Mouse (Mus musculus): ENCODE results near the gene Rpl18. TPM values are rescaled to one million over a fixed set of nuclear protein-coding genes. Genes with fewer than 3 reads are reported as not detected.
A peak's percentile ranks its signal among the peaks of the same experiment; 100 is the strongest.

The Rpl18 gene
- polyA plus RNA-seq, 1 experiment from 2014 or later = 893 TPM

GRCm38 (mm10) chr7:45721234-45721571, 5.9 kb downstream of the Rpl18 start:
- Histone ChIP-seq H3K36me3 (ENCODE audit: control insufficient read depth, insufficient read depth, low read length) (peaks cover 22% of the 10 kb centered on the region), H3K4me1 (replicated peaks; ENCODE audit: control insufficient read depth, insufficient read depth) (peaks cover 6% of the 10 kb centered on the region; the same call in 1 of the 2 replicates), H3K27ac (replicated peaks) (peak overlapping the region; percentile 78), H3K9ac (ENCODE audit: low read length) (peak overlapping the region; percentile 59), H3K4me3 (ENCODE audit: low read depth, low read length) (peak overlapping the region; percentile 27), H3K9me3 (ENCODE audit: control insufficient read depth, low read length) (no peaks in the 10 kb centered on the region), H3K27me3 (ENCODE audit: control insufficient read depth, insufficient read depth, low read length) (no peaks in the 10 kb centered on the region), H3K4me2 (replicated peaks; ENCODE audit: low read depth) (peak overlapping the region; percentile 35)
- TF ChIP-seq EP300 (optimal IDR thresholded peaks at IDR 0.05) = no peak
- TF ChIP-seq CTCF (IDR thresholded peaks at IDR 0.05; ENCODE audit: low read depth) = no peak
- ATAC-seq (ENCODE audit: low FRiP score, low TSS enrichment) = no peak
- DNase-seq (ENCODE audit: low spot score) = no peak
- 48% methylated on average over 7 of the region's 7 CpGs for WGBS

DNA sequence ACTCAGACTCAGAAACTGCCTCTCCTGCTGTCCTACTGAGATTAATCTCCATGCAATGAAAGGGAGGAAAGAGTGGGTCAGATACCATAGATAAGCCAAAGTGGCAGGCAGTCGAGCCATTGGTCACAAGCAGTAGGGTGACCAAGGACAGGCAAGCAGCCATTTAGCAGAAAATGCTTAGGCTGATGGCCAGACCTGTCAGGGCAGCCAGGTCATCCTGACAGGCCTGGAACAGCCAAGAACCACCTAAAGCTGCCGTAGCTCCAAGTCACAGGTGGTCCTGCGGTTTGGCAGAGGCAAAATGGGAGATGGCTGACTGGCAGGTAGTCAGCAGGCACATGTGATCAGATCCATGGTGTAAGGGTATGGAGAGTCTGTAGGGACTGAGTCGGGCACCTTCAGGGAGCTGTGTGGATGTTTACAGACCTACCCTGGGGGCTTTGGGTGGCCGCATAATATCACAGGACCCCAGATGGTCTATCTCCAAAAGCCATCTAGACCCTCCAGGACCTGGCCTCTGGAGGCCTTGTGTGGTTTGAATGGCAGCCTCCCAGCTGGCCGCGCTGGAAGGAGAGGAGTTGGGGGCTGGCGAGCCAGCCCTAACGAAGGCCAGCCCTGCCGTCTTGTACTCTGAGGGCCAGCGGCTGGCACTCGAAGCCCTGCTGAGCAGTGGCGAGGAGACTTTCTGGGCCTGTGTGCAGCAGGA, 6.5 kb downstream of the Rpl18 start:
- TF ChIP-seq EP300 (optimal IDR thresholded peaks at IDR 0.05) (no peak), CTCF (IDR thresholded peaks at IDR 0.05; ENCODE audit: low read depth) (no peak)
- peak; percentile 18 for DNase-seq (ENCODE audit: low spot score)
- Histone ChIP-seq H3K4me1 (replicated peaks; ENCODE audit: control insufficient read depth, insufficient read depth) (0 out of 2 replicates have a peak, but pooled peaks cover 2% of the 10 kb centered on the region), H3K27ac (replicated peaks) (peak overlapping the region; percentile 78), H3K36me3 (ENCODE audit: control insufficient read depth, insufficient read depth, low read length) (peaks cover 22% of the 10 kb centered on the region), H3K27me3 (ENCODE audit: control insufficient read depth, insufficient read depth, low read length) (no peaks in the 10 kb centered on the region), H3K4me3 (ENCODE audit: low read depth, low read length) (peak overlapping the region; percentile 27), H3K4me2 (replicated peaks; ENCODE audit: low read depth) (peak overlapping the region; percentile 35), H3K9ac (ENCODE audit: low read length) (peak overlapping the region; percentile 59), H3K9me3 (ENCODE audit: control insufficient read depth, low read length) (no peaks in the 10 kb centered on the region)
- 70% methylated on average over 13 of the region's 13 CpGs for WGBS
- ATAC-seq (ENCODE audit: low FRiP score, low TSS enrichment) = no peak

DNA sequence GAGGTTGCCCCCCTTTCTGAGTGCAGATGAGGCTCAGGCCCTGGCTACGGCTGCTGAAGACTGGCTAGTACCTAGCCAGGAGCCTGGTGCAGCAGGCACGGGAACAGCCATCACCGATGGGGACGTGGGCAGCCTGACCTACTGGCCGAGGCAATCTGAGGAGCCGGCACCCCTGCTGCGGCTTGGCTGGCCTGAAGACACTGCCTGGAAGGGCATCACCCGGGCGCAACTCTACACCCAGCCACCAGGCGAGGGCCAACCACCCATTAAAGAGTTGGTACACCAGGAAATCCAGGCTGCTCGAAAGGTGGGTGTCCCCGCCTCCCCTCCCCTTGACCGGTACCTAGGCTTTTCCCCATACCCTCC, 7.1 kb downstream of the Rpl18 start:
- DNase-seq (ENCODE audit: low spot score) = peak; percentile 50
- Histone ChIP-seq H3K9ac (ENCODE audit: low read length) (peak overlapping the region; percentile 51; the same call in 1 of the 2 replicates), H3K36me3 (ENCODE audit: control insufficient read depth, insufficient read depth, low read length) (peaks cover 22% of the 10 kb centered on the region), H3K4me1 (replicated peaks; ENCODE audit: control insufficient read depth, insufficient read depth) (0 out of 2 replicates have a peak, but pooled peaks cover 2% of the 10 kb centered on the region), H3K4me3 (ENCODE audit: low read depth, low read length) (peak overlapping the region; percentile 27; the same call in 1 of the 2 replicates), H3K4me2 (replicated peaks; ENCODE audit: low read depth) (peak overlapping the region; percentile 35), H3K27me3 (ENCODE audit: control insufficient read depth, insufficient read depth, low read length) (no peaks in the 10 kb centered on the region), H3K9me3 (ENCODE audit: control insufficient read depth, low read length) (no peaks in the 10 kb centered on the region), H3K27ac (replicated peaks) (peak overlapping the region; percentile 67)
- WGBS = 58% methylated on average over 11 of the region's 13 CpGs
- no peak for ATAC-seq (ENCODE audit: low FRiP score, low TSS enrichment)
- no peak for TF ChIP-seq EP300 (optimal IDR thresholded peaks at IDR 0.05)
- no peak for TF ChIP-seq CTCF (IDR thresholded peaks at IDR 0.05; ENCODE audit: low read depth)

- Histone ChIP-seq H3K4me1 (replicated peaks; ENCODE audit: control insufficient read depth, insufficient read depth) (0 out of 2 replicates have a peak, but pooled peaks cover 2% of the 10 kb centered on the region), H3K9ac (ENCODE audit: low read length) (no peak overlapping the region), H3K9me3 (ENCODE audit: control insufficient read depth, low read length) (no peaks in the 10 kb centered on the region), H3K36me3 (ENCODE audit: control insufficient read depth, insufficient read depth, low read length) (peaks cover 22% of the 10 kb centered on the region), H3K27me3 (ENCODE audit: control insufficient read depth, insufficient read depth, low read length) (no peaks in the 10 kb centered on the region), H3K4me2 (replicated peaks; ENCODE audit: low read depth) (no peak overlapping the region), H3K4me3 (ENCODE audit: low read depth, low read length) (no peak overlapping the region), H3K27ac (replicated peaks) (no peak overlapping the region)
- WGBS = 78% methylated on average over 4 of the region's 4 CpGs
- DNase-seq (ENCODE audit: low spot score) (no peak), ATAC-seq (ENCODE audit: low FRiP score, low TSS enrichment) (no peak)
- TF ChIP-seq CTCF (IDR thresholded peaks at IDR 0.05; ENCODE audit: low read depth) = no peak
- TF ChIP-seq EP300 (optimal IDR thresholded peaks at IDR 0.05) = no peak
Observed at GRCm38 (mm10) chr7:45723301-45723700, 8.0 kb downstream of the Rpl18 start.

GRCm38 (mm10) chr7:45723781-45724180, 8.5 kb downstream of the Rpl18 start:
- Histone ChIP-seq H3K36me3 (ENCODE audit: control insufficient read depth, insufficient read depth, low read length) (peaks cover 22% of the 10 kb centered on the region), H3K9me3 (ENCODE audit: control insufficient read depth, low read length) (no peaks in the 10 kb centered on the region), H3K27ac (replicated peaks) (no peak overlapping the region), H3K9ac (ENCODE audit: low read length) (no peak overlapping the region), H3K27me3 (ENCODE audit: control insufficient read depth, insufficient read depth, low read length) (no peaks in the 10 kb centered on the region), H3K4me3 (ENCODE audit: low read depth, low read length) (no peak overlapping the region), H3K4me2 (replicated peaks; ENCODE audit: low read depth) (no peak overlapping the region), H3K4me1 (replicated peaks; ENCODE audit: control insufficient read depth, insufficient read depth) (0 out of 2 replicates have a peak, but pooled peaks cover 2% of the 10 kb centered on the region)
- WGBS = 87% methylated on average over 14 of the region's 14 CpGs
- DNase-seq (ENCODE audit: low spot score) (no peak), ATAC-seq (ENCODE audit: low FRiP score, low TSS enrichment) (no peak)
- TF ChIP-seq EP300 (optimal IDR thresholded peaks at IDR 0.05) (no peak), CTCF (IDR thresholded peaks at IDR 0.05; ENCODE audit: low read depth) (no peak)

- TF ChIP-seq CTCF (IDR thresholded peaks at IDR 0.05; ENCODE audit: low read depth) = no peak
- no peak for TF ChIP-seq EP300 (optimal IDR thresholded peaks at IDR 0.05)
- Histone ChIP-seq H3K27me3 (ENCODE audit: control insufficient read depth, insufficient read depth, low read length) (no peaks in the 10 kb centered on the region), H3K9ac (ENCODE audit: low read length) (no peak overlapping the region), H3K4me1 (replicated peaks; ENCODE audit: control insufficient read depth, insufficient read depth) (0 out of 2 replicates have a peak, but pooled peaks cover 2% of the 10 kb centered on the region), H3K4me3 (ENCODE audit: low read depth, low read length) (no peak overlapping the region), H3K9me3 (ENCODE audit: control insufficient read depth, low read length) (no peaks in the 10 kb centered on the region), H3K27ac (replicated peaks) (no peak overlapping the region), H3K36me3 (ENCODE audit: control insufficient read depth, insufficient read depth, low read length) (peaks cover 16% of the 10 kb centered on the region), H3K4me2 (replicated peaks; ENCODE audit: low read depth) (no peak overlapping the region)
- no peak for DNase-seq (ENCODE audit: low spot score)
- no peak for ATAC-seq (ENCODE audit: low FRiP score, low TSS enrichment)
- 93% methylated on average over 9 of the region's 9 CpGs for WGBS
Observed at GRCm38 (mm10) chr7:45725151-45725550, 9.9 kb downstream of the Rpl18 start.

Data from stomach, postnatal 0 days (tissue).